Mouse (Mus musculus) lung, postnatal 0 days (tissue): ENCODE measurements around the gene Psmd2. TPM values are rescaled to one million over a fixed set of nuclear protein-coding genes. Genes with fewer than 3 reads are reported as not detected.

Experiments used
- ATAC-seq: fragments of 200-750 bp; cut with Nextera tagmentation; 2 replicates; pipeline ENCODE4 v1.8.0; 2017; ENCODE audit warnings: moderate library complexity
- DNase-seq: peaks from one replicate; pipeline ENCODE4 v3.0.0-alpha.2; 2016; ENCODE audit warnings: low spot score
- H3K27ac ChIP-seq: fragments of 300-500 bp; sonication (generic); 2 replicates; pipeline ENCODE4 v1.5.1; 2014; ENCODE audit warnings: antibody characterized with exemption, mild to moderate bottlenecking, low read length, mixed read lengths
- H3K27me3 ChIP-seq: fragments of 300-500 bp; sonication (generic); replicated peaks from 2 replicates; pipeline ENCODE4 v1.6.1; 2014; ENCODE audit warnings: low read length, mixed read lengths; ENCODE audit not compliant: insufficient read depth
- H3K36me3 ChIP-seq: fragments of 300-500 bp; sonication (generic); 2 replicates; pipeline ENCODE4 v1.6.1; 2014; ENCODE audit warnings: low read length, mixed read lengths; ENCODE audit not compliant: insufficient read depth
- H3K4me1 ChIP-seq: fragments of 300-500 bp; sonication (generic); 2 replicates; pipeline ENCODE4 v1.6.1; 2014; ENCODE audit warnings: antibody characterized with exemption, low read depth, low read length, mixed read lengths; ENCODE audit not compliant: insufficient read depth
- H3K4me2 ChIP-seq: fragments of 300-500 bp; sonication (generic); replicated peaks from 2 replicates; pipeline ENCODE4 v1.6.1; 2014; ENCODE audit warnings: low read depth, mild to moderate bottlenecking, low read length, moderate library complexity, mixed read lengths
- H3K4me3 ChIP-seq: fragments of 300-500 bp; sonication (generic); 2 replicates; pipeline ENCODE4 v1.5.1; 2014; ENCODE audit warnings: low read depth, low read length
- H3K9ac ChIP-seq: fragments of 300-500 bp; sonication (generic); replicated peaks from 2 replicates; pipeline ENCODE4 v1.6.1; 2014; ENCODE audit warnings: low read depth, mild to moderate bottlenecking
- H3K9me3 ChIP-seq: fragments of 300-500 bp; sonication (generic); 2 replicates; pipeline ENCODE4 v1.6.1; 2016; ENCODE audit warnings: low read length, mixed read lengths
- CTCF ChIP-seq: IDR thresholded peaks from 2 replicates; pipeline ENCODE4 v1.5.1; 2016; ENCODE audit warnings: antibody characterized with exemption, mild to moderate bottlenecking
- EP300 ChIP-seq: IDR thresholded peaks from 2 replicates; pipeline ENCODE4 v1.6.1; 2016; ENCODE audit warnings: antibody characterized with exemption, mild to moderate bottlenecking, control low read depth
- WGBS: fragments of 180-500 bp; shearing (Covaris S2); extraction: QIAGEN DNeasy Blood & Tissue Kit; methylation state at CpG from one replicate; pipeline ENCODE4 v1.1.7; 2014; 5-methylcytosine and 5-hydroxymethylcytosine counted together
- polyA plus RNA-seq: library from polyadenylated mRNA; unstranded; fragments of >200 nt; fragmentation: Nextera tagmentation; extraction: Ambion mirVana; gene quantifications from 2 replicates; pipeline ENCODE4 v1.2.1, GENCODE M21; 2015

The Psmd2 gene
- polyA plus RNA-seq, 1 experiment from 2014 or later, result 146 TPM

GRCm38 (mm10) chr16:20672965-20673705 is 21.7 kb downstream of the Psmd2 start:
- peak overlapping the region; percentile 77 for H3K4me2 ChIP-seq
- ATAC-seq (peak; percentile 80), DNase-seq (peak; percentile 85)
- H3K36me3 ChIP-seq, result no peaks in the 10 kb centered on the region
- H3K27me3 ChIP-seq, result no peaks in the 10 kb centered on the region
- TF ChIP-seq EP300, result no peak
- no peak for TF ChIP-seq CTCF
- peak overlapping the region; percentile 97 for H3K27ac ChIP-seq
- peak overlapping the region; percentile 87 for H3K9ac ChIP-seq
- WGBS, result 1% methylated on average over 30 of the region's 78 CpGs
- H3K4me1 ChIP-seq, result peaks cover 14% of the 10 kb centered on the region
- H3K4me3 ChIP-seq, result peak overlapping the region; percentile 86
- no peaks in the 10 kb centered on the region for H3K9me3 ChIP-seq

- peak overlapping the region; percentile 77 for H3K4me2 ChIP-seq
- H3K4me1 ChIP-seq, result peaks cover 14% of the 10 kb centered on the region
- DNase-seq (peak; percentile 47), ATAC-seq (no peak)
- TF ChIP-seq EP300 (no peak), CTCF (no peak)
- H3K9me3 ChIP-seq, result no peaks in the 10 kb centered on the region
- peaks cover 3% of the 10 kb centered on the region for H3K36me3 ChIP-seq
- 6% methylated on average over 14 of the region's 14 CpGs for WGBS
- H3K27ac ChIP-seq, result peak overlapping the region; percentile 97
- peak overlapping the region; percentile 87 for H3K9ac ChIP-seq
- no peaks in the 10 kb centered on the region for H3K27me3 ChIP-seq
- peak overlapping the region; percentile 86 for H3K4me3 ChIP-seq
Observed at GRCm38 (mm10) chr16:20673706-20674303, 22.4 kb downstream of the Psmd2 start.

GRCm38 (mm10) chr16:20675213-20675612 is 23.8 kb downstream of the Psmd2 start:
- DNase-seq (no peak), ATAC-seq (no peak)
- 86% methylated on average over 6 of the region's 6 CpGs for WGBS
- no peak overlapping the region for H3K4me3 ChIP-seq
- peaks cover 14% of the 10 kb centered on the region for H3K4me1 ChIP-seq
- H3K9me3 ChIP-seq, result no peaks in the 10 kb centered on the region
- TF ChIP-seq CTCF (no peak), EP300 (no peak)
- H3K27ac ChIP-seq, result no peak overlapping the region
- H3K4me2 ChIP-seq, result no peak overlapping the region
- no peaks in the 10 kb centered on the region for H3K27me3 ChIP-seq
- 0 out of 2 replicates have a peak overlapping the region, but pooled peaks have one; percentile 6 for H3K9ac ChIP-seq
- H3K36me3 ChIP-seq, result peaks cover 16% of the 10 kb centered on the region

GRCm38 (mm10) chr16:20676702-20677101 is 25.2 kb downstream of the Psmd2 start:
- Histone ChIP-seq H3K4me2 (no peak overlapping the region), H3K4me1 (peaks cover 14% of the 10 kb centered on the region), H3K36me3 (peaks cover 29% of the 10 kb centered on the region), H3K27ac (no peak overlapping the region), H3K9ac (no peak overlapping the region), H3K27me3 (no peaks in the 10 kb centered on the region), H3K9me3 (no peaks in the 10 kb centered on the region), H3K4me3 (no peak overlapping the region)
- ATAC-seq (no peak), DNase-seq (no peak)
- 67% methylated on average over 4 of the region's 4 CpGs for WGBS
- TF ChIP-seq CTCF, result peak; percentile 30
- no peak for TF ChIP-seq EP300

- DNase-seq (no peak), ATAC-seq (no peak)
- H3K4me1 ChIP-seq, result peaks cover 14% of the 10 kb centered on the region
- H3K36me3 ChIP-seq, result peaks cover 36% of the 10 kb centered on the region
- peak overlapping the region; percentile 73 for H3K27ac ChIP-seq
- H3K9ac ChIP-seq, result 0 out of 2 replicates have a peak overlapping the region, but pooled peaks have one; percentile 2
- H3K4me3 ChIP-seq, result no peak overlapping the region
- H3K4me2 ChIP-seq, result no peak overlapping the region
- H3K9me3 ChIP-seq, result no peaks in the 10 kb centered on the region
- no peaks in the 10 kb centered on the region for H3K27me3 ChIP-seq
- WGBS, result 70% methylated on average over 5 of the region's 5 CpGs
- no peak for TF ChIP-seq EP300
- TF ChIP-seq CTCF, result no peak
Observed at GRCm38 (mm10) chr16:20677380-20677779, 25.9 kb downstream of the Psmd2 start.

- H3K9me3 ChIP-seq, result no peaks in the 10 kb centered on the region
- whole genome bisulfite sequencing, result 57% methylated on average over 10 of the region's 10 CpGs
- DNase-seq (peak; percentile 94), ATAC-seq (peak; percentile 87)
- H3K4me1 ChIP-seq, result peaks cover 14% of the 10 kb centered on the region
- peak overlapping the region; percentile 73 for H3K27ac ChIP-seq
- no peak for TF ChIP-seq EP300
- no peak for TF ChIP-seq CTCF
- no peaks in the 10 kb centered on the region for H3K27me3 ChIP-seq
- peaks cover 43% of the 10 kb centered on the region for H3K36me3 ChIP-seq
- H3K4me2 ChIP-seq, result no peak overlapping the region
- no peak overlapping the region for H3K4me3 ChIP-seq
- 0 out of 2 replicates have a peak overlapping the region, but pooled peaks have one; percentile 2 for H3K9ac ChIP-seq
Observed at GRCm38 (mm10) chr16:20677974-20678675, 26.7 kb downstream of the Psmd2 start.
